Comparison of ENCODE assay signal across 34 mouse cellular contexts in the genomic region with DNA sequence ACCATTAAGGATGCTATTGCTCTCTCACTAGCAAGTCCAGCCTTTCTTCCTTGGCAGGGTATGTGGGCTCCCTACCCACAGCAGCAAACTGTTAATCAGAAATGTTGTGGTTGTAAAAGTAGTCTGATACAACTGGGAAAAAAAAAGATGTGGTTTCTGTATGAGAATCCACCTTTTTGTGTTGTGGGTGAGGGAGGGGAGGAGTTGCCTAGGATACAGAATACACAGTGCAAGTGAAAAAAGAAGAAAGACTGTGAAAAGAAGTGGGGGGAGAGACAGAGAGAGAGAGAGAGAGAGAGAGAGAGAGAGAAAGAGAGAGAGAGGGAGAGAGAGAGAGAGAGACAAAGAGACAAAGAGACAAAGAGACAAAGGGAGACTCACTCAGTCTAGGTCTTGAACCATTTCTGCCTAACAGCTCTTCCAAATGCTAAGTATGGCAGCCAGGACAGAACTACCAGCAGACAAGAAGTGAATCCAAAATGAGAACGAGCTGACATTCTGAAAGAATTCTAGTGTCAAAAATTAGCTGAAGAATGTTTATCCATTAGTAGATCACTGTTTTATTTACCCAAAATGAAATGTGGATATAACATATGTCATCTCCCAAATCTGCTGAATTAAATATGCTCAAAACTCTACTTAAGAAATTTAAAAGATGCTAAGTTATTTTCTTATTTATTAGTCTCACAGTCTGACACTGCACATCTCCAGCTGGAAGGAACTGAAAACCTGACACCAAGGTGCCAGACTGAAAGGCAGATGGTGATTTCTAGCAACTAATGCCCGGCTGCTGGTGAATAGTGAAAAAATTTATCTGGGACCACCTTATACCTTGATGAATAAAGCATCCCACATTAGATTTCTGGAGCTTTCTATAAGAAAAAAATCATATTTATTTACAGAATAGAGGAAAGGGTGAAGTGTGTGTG.
DNase-seq lines count a peak whose midpoint lies in the region; ATAC-seq and TF ChIP-seq lines count a peak whose summit lies in the region.
"Had no signal": no experiment of that assay in that cellular context is flagged by ENCODE, and none has a peak within 500 bp of the region (broad histone marks: within the 10 kb centered on the region; RNA-seq: fewer than 3 reads in every experiment).

No protein-coding gene starts in this region.

- H3K27ac ChIP-seq in midbrain, embryonic 11.5 days (ENCODE audit: low read depth, low read length) = no peak overlapping the region
- no peak overlapping the region for H3K27ac ChIP-seq in midbrain, embryonic 13.5 days
- H3K27ac ChIP-seq in forebrain, embryonic 16.5 days (ENCODE audit: low read length) = no peak overlapping the region; the same call in none of the 2 replicates
- 0 out of 2 replicates have a peak overlapping the region, but pooled peaks have one; percentile 32 for H3K27ac ChIP-seq in midbrain, postnatal 0 days (ENCODE audit: low read depth, low read length)
- H3K27ac ChIP-seq: embryonic facial prominence, embryonic 13.5 days; heart, embryonic 10.5 days; heart, embryonic 15.5 days; hindbrain, embryonic 15.5 days; intestine, embryonic 15.5 days; kidney, postnatal 0 days; limb, embryonic 10.5 days; limb, embryonic 15.5 days; liver, embryonic 13.5 days; macrophage; neural tube, embryonic 12.5 days had no signal

- H3K27me3 ChIP-seq in midbrain, embryonic 11.5 days (ENCODE audit: control insufficient read depth, insufficient read depth, low read length) = no peaks in the 10 kb centered on the region
- H3K27me3 ChIP-seq in midbrain, embryonic 13.5 days = no peaks in the 10 kb centered on the region
- no peaks in the 10 kb centered on the region for H3K27me3 ChIP-seq in forebrain, embryonic 16.5 days (replicated peaks; ENCODE audit: control insufficient read depth, insufficient read depth, low read length)
- no peaks in the 10 kb centered on the region for H3K27me3 ChIP-seq in midbrain, postnatal 0 days (ENCODE audit: insufficient read depth, low read length)
- H3K27me3 ChIP-seq: CH12.LX; embryonic facial prominence, embryonic 13.5 days; heart, embryonic 15.5 days; hindbrain, embryonic 15.5 days; intestine, embryonic 15.5 days; limb, embryonic 15.5 days; liver, embryonic 13.5 days; neural tube, embryonic 12.5 days had no signal

- no peaks in the 10 kb centered on the region for H3K36me3 ChIP-seq in midbrain, embryonic 11.5 days (ENCODE audit: control insufficient read depth, insufficient read depth, low read length)
- no peaks in the 10 kb centered on the region for H3K36me3 ChIP-seq in midbrain, embryonic 13.5 days
- H3K36me3 ChIP-seq in forebrain, embryonic 16.5 days (ENCODE audit: control insufficient read depth, insufficient read depth) = no peaks in the 10 kb centered on the region
- no peaks in the 10 kb centered on the region for H3K36me3 ChIP-seq in midbrain, postnatal 0 days (ENCODE audit: insufficient read depth, low read length)
- H3K36me3 ChIP-seq: embryonic facial prominence, embryonic 13.5 days; heart, embryonic 10.5 days; heart, embryonic 15.5 days; hindbrain, embryonic 15.5 days; intestine, embryonic 15.5 days; limb, embryonic 10.5 days; limb, embryonic 15.5 days; liver, embryonic 13.5 days; neural tube, embryonic 12.5 days had no signal

- 69% methylated on average over 2 of the region's 2 CpGs for WGBS in midbrain, embryonic 11.5 days
- 55% methylated on average over 2 of the region's 2 CpGs for WGBS in midbrain, embryonic 13.5 days
- WGBS in forebrain, embryonic 16.5 days = 32% methylated on average over 2 of the region's 2 CpGs
- 45% methylated on average over 2 of the region's 2 CpGs for WGBS in midbrain, postnatal 0 days

- no peak overlapping the region for H3K9ac ChIP-seq in midbrain, embryonic 11.5 days (ENCODE audit: low read length)
- no peak overlapping the region for H3K9ac ChIP-seq in midbrain, embryonic 13.5 days (replicated peaks)
- H3K9ac ChIP-seq in forebrain, embryonic 16.5 days (replicated peaks; ENCODE audit: low read depth, low read length) = no peak overlapping the region
- H3K9ac ChIP-seq in midbrain, postnatal 0 days (replicated peaks; ENCODE audit: low read length, poor library complexity, severe bottlenecking) = no peak overlapping the region
- H3K9ac ChIP-seq: embryonic facial prominence, embryonic 13.5 days; heart, embryonic 15.5 days; hindbrain, embryonic 15.5 days; intestine, embryonic 15.5 days; limb, embryonic 15.5 days; liver, embryonic 13.5 days; neural tube, embryonic 12.5 days had no signal

- no peaks in the 10 kb centered on the region for H3K4me1 ChIP-seq in midbrain, embryonic 11.5 days (ENCODE audit: control insufficient read depth, insufficient read depth, low read length)
- H3K4me1 ChIP-seq in midbrain, embryonic 13.5 days (replicated peaks) = peaks cover 11% of the 10 kb centered on the region
- peaks cover 8% of the 10 kb centered on the region; the same call in 1 of the 2 replicates for H3K4me1 ChIP-seq in forebrain, embryonic 16.5 days (replicated peaks; ENCODE audit: control insufficient read depth, insufficient read depth, low read length)
- no peaks in the 10 kb centered on the region for H3K4me1 ChIP-seq in midbrain, postnatal 0 days (ENCODE audit: insufficient read depth, low read length)
- H3K4me1 ChIP-seq: embryonic facial prominence, embryonic 13.5 days; heart, embryonic 10.5 days; heart, embryonic 15.5 days; hindbrain, embryonic 15.5 days; intestine, embryonic 15.5 days; limb, embryonic 10.5 days; limb, embryonic 15.5 days; liver, embryonic 13.5 days; neural tube, embryonic 12.5 days had no signal

- H3K4me2 ChIP-seq in midbrain, embryonic 11.5 days = no peak overlapping the region
- H3K4me2 ChIP-seq in midbrain, embryonic 13.5 days (replicated peaks) = no peak overlapping the region
- H3K4me2 ChIP-seq in forebrain, embryonic 16.5 days (ENCODE audit: low read length) = no peak overlapping the region
- H3K4me2 ChIP-seq in midbrain, postnatal 0 days (ENCODE audit: low read depth, low read length, poor library complexity, severe bottlenecking) = no peak overlapping the region
- H3K4me2 ChIP-seq: embryonic facial prominence, embryonic 13.5 days; heart, embryonic 15.5 days; hindbrain, embryonic 15.5 days; intestine, embryonic 15.5 days; limb, embryonic 15.5 days; liver, embryonic 13.5 days; neural tube, embryonic 12.5 days had no signal

- peak; percentile 47; the same call in 1 of the 2 replicates for ATAC-seq in midbrain, embryonic 11.5 days (ENCODE audit: low FRiP score)
- no peak for ATAC-seq in midbrain, embryonic 13.5 days
- ATAC-seq in forebrain, embryonic 16.5 days = peak; percentile 67
- ATAC-seq in midbrain, postnatal 0 days (ENCODE audit: low FRiP score) = no peak
- ATAC-seq: activated CD4-positive, CD25-positive, alpha-beta regulatory T cell, adult 4 months; intestine, embryonic 15.5 days; lung, postnatal 0 days had no signal

- H3K9me3 ChIP-seq in midbrain, embryonic 11.5 days (ENCODE audit: control insufficient read depth, low read length) = no peaks in the 10 kb centered on the region
- no peaks in the 10 kb centered on the region for H3K9me3 ChIP-seq in midbrain, embryonic 13.5 days
- no peaks in the 10 kb centered on the region for H3K9me3 ChIP-seq in forebrain, embryonic 16.5 days (ENCODE audit: control insufficient read depth, low read length)
- no peaks in the 10 kb centered on the region for H3K9me3 ChIP-seq in midbrain, postnatal 0 days (ENCODE audit: low read length)
- H3K9me3 ChIP-seq: embryonic facial prominence, embryonic 13.5 days; heart, embryonic 10.5 days; heart, embryonic 15.5 days; hindbrain, embryonic 15.5 days; intestine, embryonic 15.5 days; limb, embryonic 10.5 days; limb, embryonic 15.5 days; liver, embryonic 13.5 days; neural tube, embryonic 12.5 days had no signal

- no peak overlapping the region for H3K4me3 ChIP-seq in midbrain, embryonic 11.5 days (ENCODE audit: low read depth, low read length)
- no peak overlapping the region for H3K4me3 ChIP-seq in midbrain, embryonic 13.5 days (replicated peaks)
- H3K4me3 ChIP-seq in forebrain, embryonic 16.5 days (replicated peaks; ENCODE audit: low read length) = no peak overlapping the region
- H3K4me3 ChIP-seq in midbrain, postnatal 0 days (ENCODE audit: low read depth, low read length) = no peak overlapping the region
- H3K4me3 ChIP-seq: embryonic facial prominence, embryonic 13.5 days; heart, embryonic 10.5 days; heart, embryonic 15.5 days; hindbrain, embryonic 15.5 days; intestine, embryonic 15.5 days; limb, embryonic 10.5 days; limb, embryonic 15.5 days; liver, embryonic 13.5 days; myocyte; neural tube, embryonic 12.5 days had no signal

- no peak for TF ChIP-seq CTCF in midbrain, postnatal 0 days (IDR thresholded peaks at IDR 0.05)

- DNase-seq in cerebellum, postnatal 10 days = peak; percentile 12 to 25
- no peak for DNase-seq in cerebellum, postnatal 25 days
- DNase-seq in midbrain, embryonic 11.5 days (ENCODE audit: low spot score, missing footprints) = no peak
- DNase-seq in midbrain, postnatal 0 days (ENCODE audit: low spot score) = no peak
- no peak for DNase-seq in kidney, postnatal 25 days
- no peak for DNase-seq in urinary bladder, postnatal 14 days (ENCODE audit: low spot score)
- DNase-seq: adrenal gland, adult 2 months; adrenal gland, postnatal 36 days; cerebellum, adult 11 months; cerebellum, adult 9-10 months; gastrocnemius, postnatal 25 days; heart, adult 11 months; kidney, adult 2 months; layer of hippocampus, adult 9-11 months; liver, embryonic 13.5 days; lung, adult 18-20 months; right cerebral cortex, postnatal 4 days; thymus, postnatal 4 days had no signal

Comparison
In these comparisons a context has a peak if more than half of its experiments do, and no peak if none do; other contexts are left out.
1. DNase-seq: peak in cerebellum, postnatal 10 days (2 of 2); none in cerebellum, postnatal 25 days (0 of 2), midbrain, embryonic 11.5 days (single experiment), midbrain, postnatal 0 days (single experiment), kidney, postnatal 25 days (0 of 2) and urinary bladder, postnatal 14 days (single experiment).
2. ATAC-seq: peak in midbrain, embryonic 11.5 days (single experiment) and forebrain, embryonic 16.5 days (single experiment); none in midbrain, embryonic 13.5 days (single experiment) and midbrain, postnatal 0 days (single experiment).